Comparison of ENCODE assay signal across 21 mouse cellular contexts in genomic region chr19:3336485-3337255, GRCm38 (mm10). TPM values are rescaled to one million over a fixed set of nuclear protein-coding genes. Genes with fewer than 3 reads are reported as not detected.
DNase-seq lines count a peak whose midpoint lies in the region; ATAC-seq and TF ChIP-seq lines count a peak whose summit lies in the region.
"Had no signal": no experiment of that assay in that cellular context is flagged by ENCODE, and none has a peak within 500 bp of the region (broad histone marks: within the 10 kb centered on the region; RNA-seq: fewer than 3 reads in every experiment).

No protein-coding gene starts in this region.

- peaks cover 40% of the 10 kb centered on the region for H3K4me1 ChIP-seq in heart, embryonic 16.5 days (ENCODE audit: control insufficient read depth, insufficient read depth, low read length)
- no peaks in the 10 kb centered on the region for H3K4me1 ChIP-seq in heart, embryonic 11.5 days (ENCODE audit: control insufficient read depth, insufficient read depth, low read length)
- H3K4me1 ChIP-seq in liver, adult 2 months (ENCODE audit: control insufficient read depth, insufficient read depth, low read length) = peaks cover 67% of the 10 kb centered on the region
- peaks cover 47% of the 10 kb centered on the region for H3K4me1 ChIP-seq in liver, postnatal 0 days (ENCODE audit: insufficient read depth)
- H3K4me1 ChIP-seq: lung, embryonic 15.5 days had no signal

- no peaks in the 10 kb centered on the region for H3K27me3 ChIP-seq in heart, embryonic 16.5 days (ENCODE audit: control insufficient read depth, insufficient read depth, low read length)
- no peaks in the 10 kb centered on the region for H3K27me3 ChIP-seq in heart, embryonic 11.5 days (ENCODE audit: control insufficient read depth, insufficient read depth, low read length)
- H3K27me3 ChIP-seq in liver, adult 2 months (ENCODE audit: control insufficient read depth, insufficient read depth, low read length) = no peaks in the 10 kb centered on the region
- no peaks in the 10 kb centered on the region for H3K27me3 ChIP-seq in liver, postnatal 0 days (ENCODE audit: insufficient read depth, low read length)
- H3K27me3 ChIP-seq: intestine, embryonic 15.5 days; liver, embryonic 13.5 days; lung, embryonic 15.5 days; Patski had no signal

- intact Hi-C loops in gastrocnemius, postnatal 36 days (cut with DNase I) = no loop called here

- no peak for TF ChIP-seq EP300 in liver, postnatal 0 days (IDR thresholded peaks at IDR 0.05; ENCODE audit: low read depth)

- H3K9ac ChIP-seq in heart, embryonic 16.5 days (ENCODE audit: low read length) = 0 out of 2 replicates have a peak overlapping the region, but pooled peaks have one; percentile 11
- no peak overlapping the region for H3K9ac ChIP-seq in heart, embryonic 11.5 days (ENCODE audit: low read depth, low read length)
- H3K9ac ChIP-seq in liver, adult 2 months (ENCODE audit: low read depth, low read length) = peak overlapping the region; percentile 10; the same call in 1 of the 2 replicates
- no peak overlapping the region for H3K9ac ChIP-seq in liver, postnatal 0 days (replicated peaks)
- H3K9ac ChIP-seq: intestine, embryonic 15.5 days; liver, embryonic 13.5 days; lung, embryonic 15.5 days; neural tube, embryonic 12.5 days had no signal

- H3K27ac ChIP-seq in heart, embryonic 16.5 days (ENCODE audit: low read length) = no peak overlapping the region
- no peak overlapping the region for H3K27ac ChIP-seq in heart, embryonic 11.5 days (ENCODE audit: low read depth, low read length)
- H3K27ac ChIP-seq in liver, adult 2 months (replicated peaks; ENCODE audit: insufficient read depth, low read depth, low read length) = peak overlapping the region; percentile 52
- H3K27ac ChIP-seq in liver, postnatal 0 days (ENCODE audit: low read depth) = no peak overlapping the region
- no peak overlapping the region for H3K27ac ChIP-seq in layer of hippocampus, adult 2 months
- H3K27ac ChIP-seq: forebrain, embryonic 10.5 days; hindbrain, embryonic 10.5 days; intestine, embryonic 15.5 days; liver, embryonic 13.5 days; lung, embryonic 15.5 days; neural tube, embryonic 12.5 days had no signal

- peaks cover 77% of the 10 kb centered on the region for H3K79me2 ChIP-seq in liver, adult 2 months (ENCODE audit: control insufficient read depth, insufficient read depth, low read length)

- DNase-seq in gastrocnemius, postnatal 25 days = peak; percentile 31
- DNase-seq in gastrocnemius, postnatal 36 days = no peak
- peak; percentile 58 for DNase-seq in liver, adult 2 months (ENCODE audit: extremely low read depth, low read depth, low spot score)
- no peak for DNase-seq in liver, postnatal 0 days
- DNase-seq in layer of hippocampus, adult 2 months (ENCODE audit: low spot score in 2 of 2) = no peak
- DNase-seq: cerebellum, adult 9-11 months; kidney, adult 9 months; liver, embryonic 13.5 days; lung, postnatal 4 days; midbrain, embryonic 14.5 days; right cerebral cortex, postnatal 14 days had no signal

- ATAC-seq in heart, embryonic 16.5 days (replicated peaks; ENCODE audit: extremely low read depth, insufficient read depth, low FRiP score) = no peak
- no peak for ATAC-seq in heart, embryonic 11.5 days (replicated peaks; ENCODE audit: insufficient number of reproducible peaks, low FRiP score, low TSS enrichment)
- no peak for ATAC-seq in liver, postnatal 0 days
- ATAC-seq: forebrain, embryonic 16.5 days; hindbrain, embryonic 16.5 days; intestine, embryonic 15.5 days; Patski had no signal

- H3K9me3 ChIP-seq in heart, embryonic 16.5 days (replicated peaks; ENCODE audit: control insufficient read depth, low read length) = no peaks in the 10 kb centered on the region
- no peaks in the 10 kb centered on the region for H3K9me3 ChIP-seq in heart, embryonic 11.5 days (replicated peaks; ENCODE audit: control insufficient read depth, low read length)
- H3K9me3 ChIP-seq in liver, postnatal 0 days (ENCODE audit: low read length) = no peaks in the 10 kb centered on the region
- H3K9me3 ChIP-seq: forebrain, embryonic 10.5 days; hindbrain, embryonic 10.5 days; intestine, embryonic 15.5 days; liver, embryonic 13.5 days; lung, embryonic 15.5 days; neural tube, embryonic 12.5 days had no signal

- no peaks in the 10 kb centered on the region for H3K36me3 ChIP-seq in heart, embryonic 16.5 days (ENCODE audit: control insufficient read depth, insufficient read depth)
- H3K36me3 ChIP-seq in heart, embryonic 11.5 days (ENCODE audit: control insufficient read depth, insufficient read depth, low read length) = no peaks in the 10 kb centered on the region
- peaks cover 3% of the 10 kb centered on the region; the same call in 1 of the 2 replicates for H3K36me3 ChIP-seq in liver, adult 2 months (ENCODE audit: control insufficient read depth, insufficient read depth, low read length)
- no peaks in the 10 kb centered on the region; the same call in 1 of the 2 replicates for H3K36me3 ChIP-seq in liver, postnatal 0 days (replicated peaks; ENCODE audit: insufficient read depth, low read length)
- H3K36me3 ChIP-seq: forebrain, embryonic 10.5 days; hindbrain, embryonic 10.5 days; intestine, embryonic 15.5 days; liver, embryonic 13.5 days; lung, embryonic 15.5 days; neural tube, embryonic 12.5 days had no signal

- 54% methylated on average over 8 of the region's 8 CpGs for WGBS in heart, embryonic 16.5 days
- 68% methylated on average over 8 of the region's 8 CpGs for WGBS in heart, embryonic 11.5 days (ENCODE audit: insufficient replicate concordance)
- WGBS in liver, adult 2 months = 52% methylated on average over 8 of the region's 8 CpGs
- WGBS in liver, postnatal 0 days (ENCODE audit: insufficient replicate concordance) = 68% methylated on average over 8 of the region's 8 CpGs

- H3K4me2 ChIP-seq in heart, embryonic 16.5 days (ENCODE audit: low read depth, low read length) = no peak overlapping the region
- no peak overlapping the region for H3K4me2 ChIP-seq in heart, embryonic 11.5 days
- H3K4me2 ChIP-seq in liver, postnatal 0 days (ENCODE audit: low read depth, low read length) = no peak overlapping the region
- H3K4me2 ChIP-seq: intestine, embryonic 15.5 days; liver, embryonic 13.5 days; lung, embryonic 15.5 days; neural tube, embryonic 12.5 days had no signal

- H3K4me3 ChIP-seq in heart, embryonic 16.5 days (ENCODE audit: low read length) = no peak overlapping the region
- H3K4me3 ChIP-seq in heart, embryonic 11.5 days (ENCODE audit: low read depth, low read length) = no peak overlapping the region
- no peak overlapping the region for H3K4me3 ChIP-seq in liver, adult 2 months (ENCODE audit: insufficient read depth, low read depth, low read length)
- H3K4me3 ChIP-seq in liver, postnatal 0 days (ENCODE audit: low read depth, low read length) = no peak overlapping the region
- H3K4me3 ChIP-seq in layer of hippocampus, adult 2 months = no peak overlapping the region
- H3K4me3 ChIP-seq: forebrain, embryonic 10.5 days; hindbrain, embryonic 10.5 days; intestine, embryonic 15.5 days; liver, embryonic 13.5 days; lung, embryonic 15.5 days; neural tube, embryonic 12.5 days had no signal

- TF ChIP-seq POLR2A in liver, adult 2 months (IDR thresholded peaks at IDR 0.05; ENCODE audit: extremely low read depth, insufficient read depth, low read length) = no peak

- TF ChIP-seq CTCF in liver, adult 2 months (IDR thresholded peaks at IDR 0.05; ENCODE audit: low read depth, low read length) = no peak
- TF ChIP-seq CTCF in liver, postnatal 0 days (IDR thresholded peaks at IDR 0.05; ENCODE audit: low read depth) = no peak
- TF ChIP-seq CTCF in layer of hippocampus, adult 2 months (conservative IDR thresholded peaks at IDR 0.05) = no peak

RNA-seq across cellular contexts. Expression of gene Cpt1a, which starts 14.5 kb away (rescaled TPM):
- total RNA-seq in gastrocnemius, postnatal 25 days (2021) = 10 to 100 TPM; 13.8 to 14.3 TPM
- total RNA-seq in gastrocnemius, postnatal 36 days (2021) = 10 to 100 TPM; 11.7 to 19.0 TPM
- 34.6 and 37.1 TPM in 2 replicates for polyA plus RNA-seq in heart, embryonic 16.5 days (2015; fragmentation: Nextera tagmentation; extraction: Ambion mirVana)
- 14.3 and 17.2 TPM in 2 replicates for polyA plus RNA-seq in heart, embryonic 11.5 days (2014; fragmentation: Nextera tagmentation; extraction: Ambion mirVana)
- 162 and 234 TPM in 2 replicates for total RNA-seq in liver, adult 2 months (2014; rRNA removed)
- polyA plus RNA-seq in liver, adult 2 months (2012; rRNA removed) = 182 and 211 TPM in 2 replicates
- 139 and 140 TPM in 2 replicates for polyA plus RNA-seq in liver, postnatal 0 days (2015; fragmentation: Nextera tagmentation; extraction: Ambion mirVana)
- 10 to 100 TPM; 24.8 to 26.3 TPM for total RNA-seq in layer of hippocampus, adult 2 months (2021)

RNA-seq across cellular contexts. Expression of gene Tesmin, which starts 52.0 kb away (rescaled TPM):
- under 1 TPM; 0.43 to 0.80 TPM for total RNA-seq in gastrocnemius, postnatal 25 days (2021)
- 1 to 10 TPM in 1 of 2 experiments, under 1 TPM in 1; 0.39 to 1.3 TPM for total RNA-seq in gastrocnemius, postnatal 36 days (2021)
- polyA plus RNA-seq in heart, embryonic 16.5 days (2015; fragmentation: Nextera tagmentation; extraction: Ambion mirVana) = 1.0 and 1.5 TPM in 2 replicates
- 0.77 and 0.83 TPM in 2 replicates for polyA plus RNA-seq in heart, embryonic 11.5 days (2014; fragmentation: Nextera tagmentation; extraction: Ambion mirVana)
- total RNA-seq in liver, adult 2 months (2014; rRNA removed) = 0.46 and 0.54 TPM in 2 replicates
- 0.31 and 0.33 TPM in 2 replicates for polyA plus RNA-seq in liver, adult 2 months (2012; rRNA removed)
- polyA plus RNA-seq in liver, postnatal 0 days (2015; fragmentation: Nextera tagmentation; extraction: Ambion mirVana) = 0.80 and 0.91 TPM in 2 replicates
- total RNA-seq in layer of hippocampus, adult 2 months (2021) = under 1 TPM; 0.20 to 0.33 TPM
- polyA plus RNA-seq: neural tube, embryonic 12.5 days had no signal

RNA-seq across cellular contexts. Expression of gene Ighmbp2, which starts 53.9 kb away (rescaled TPM):
- 1 to 10 TPM; 3.0 to 3.1 TPM for total RNA-seq in gastrocnemius, postnatal 25 days (2021)
- total RNA-seq in gastrocnemius, postnatal 36 days (2021) = 1 to 10 TPM; 3.3 to 4.6 TPM
- 6.0 and 6.2 TPM in 2 replicates for polyA plus RNA-seq in heart, embryonic 16.5 days (2015; fragmentation: Nextera tagmentation; extraction: Ambion mirVana)
- 4.1 and 4.6 TPM in 2 replicates for polyA plus RNA-seq in heart, embryonic 11.5 days (2014; fragmentation: Nextera tagmentation; extraction: Ambion mirVana)
- 1.7 and 1.8 TPM in 2 replicates for total RNA-seq in liver, adult 2 months (2014; rRNA removed)
- 2.4 and 3.9 TPM in 2 replicates for polyA plus RNA-seq in liver, adult 2 months (2012; rRNA removed)
- 1.4 and 1.8 TPM in 2 replicates for polyA plus RNA-seq in liver, postnatal 0 days (2015; fragmentation: Nextera tagmentation; extraction: Ambion mirVana)
- total RNA-seq in layer of hippocampus, adult 2 months (2021) = 10 to 100 TPM; 11.9 to 12.4 TPM

RNA-seq across cellular contexts. Expression of gene Mrpl21, which starts 54.0 kb away (rescaled TPM):
- total RNA-seq in gastrocnemius, postnatal 25 days (2021) = 10 to 100 TPM; 57.9 to 63.2 TPM
- 10 to 100 TPM; 57.2 to 61.2 TPM for total RNA-seq in gastrocnemius, postnatal 36 days (2021)
- polyA plus RNA-seq in heart, embryonic 16.5 days (2015; fragmentation: Nextera tagmentation; extraction: Ambion mirVana) = 89.2 and 100 TPM in 2 replicates
- 110 and 117 TPM in 2 replicates for polyA plus RNA-seq in heart, embryonic 11.5 days (2014; fragmentation: Nextera tagmentation; extraction: Ambion mirVana)
- 35.2 and 41.1 TPM in 2 replicates for total RNA-seq in liver, adult 2 months (2014; rRNA removed)
- 45.2 and 46.8 TPM in 2 replicates for polyA plus RNA-seq in liver, adult 2 months (2012; rRNA removed)
- polyA plus RNA-seq in liver, postnatal 0 days (2015; fragmentation: Nextera tagmentation; extraction: Ambion mirVana) = 43.9 and 45.5 TPM in 2 replicates
- 10 to 100 TPM; 47.6 to 54.4 TPM for total RNA-seq in layer of hippocampus, adult 2 months (2021)

Comparison
In these comparisons a context has a peak if more than half of its experiments do, and no peak if none do; other contexts are left out.
1. DNase-seq: peak in gastrocnemius, postnatal 25 days (single experiment) and liver, adult 2 months (single experiment); none in gastrocnemius, postnatal 36 days (0 of 2), liver, postnatal 0 days (single experiment) and layer of hippocampus, adult 2 months (0 of 2).
2. H3K9ac ChIP-seq: peak in heart, embryonic 16.5 days (single experiment) and liver, adult 2 months (single experiment); none in heart, embryonic 11.5 days (single experiment) and liver, postnatal 0 days (single experiment).